Mouse (Mus musculus): Measurements from ENCODE around the gene Gm45753. TPM values are rescaled to one million over a fixed set of nuclear protein-coding genes. Genes with fewer than 3 reads are reported as not detected.

The Gm45753 gene
- polyA plus RNA-seq, 1 experiment from 2014 or later = not detected

- Histone ChIP-seq H3K9ac (ENCODE audit: low read length) (no peak overlapping the region), H3K9me3 (ENCODE audit: control insufficient read depth, low read length) (no peaks in the 10 kb centered on the region), H3K4me2 (ENCODE audit: low read depth, low read length, severe bottlenecking) (no peak overlapping the region), H3K4me1 (replicated peaks; ENCODE audit: control insufficient read depth, insufficient read depth, low read length) (no peaks in the 10 kb centered on the region), H3K27ac (ENCODE audit: low read depth, low read length) (no peak overlapping the region), H3K4me3 (ENCODE audit: low read depth, low read length) (no peak overlapping the region), H3K36me3 (ENCODE audit: control insufficient read depth, insufficient read depth, low read length) (no peaks in the 10 kb centered on the region), H3K27me3 (ENCODE audit: control insufficient read depth, insufficient read depth, low read length) (no peaks in the 10 kb centered on the region)
- DNase-seq (ENCODE audit: low spot score) (no peak), ATAC-seq (replicated peaks; ENCODE audit: low FRiP score) (no peak)
- WGBS = 58% methylated on average over 8 of the region's 8 CpGs
Measured at GRCm38 (mm10) chr8:45266993-45267392, 41.3 kb downstream of the Gm45753 start.

- H3K9me3 ChIP-seq (ENCODE audit: control insufficient read depth, low read length) = no peaks in the 10 kb centered on the region
- H3K4me3 ChIP-seq (ENCODE audit: low read depth, low read length) = no peak overlapping the region
- 92% methylated on average over 4 of the region's 4 CpGs for WGBS
- H3K27me3 ChIP-seq (ENCODE audit: control insufficient read depth, insufficient read depth, low read length) = no peaks in the 10 kb centered on the region
- no peaks in the 10 kb centered on the region for H3K36me3 ChIP-seq (ENCODE audit: control insufficient read depth, insufficient read depth, low read length)
- no peak overlapping the region for H3K9ac ChIP-seq (ENCODE audit: low read length)
- H3K4me2 ChIP-seq (ENCODE audit: low read depth, low read length, severe bottlenecking) = no peak overlapping the region
- DNase-seq (ENCODE audit: low spot score) (no peak), ATAC-seq (replicated peaks; ENCODE audit: low FRiP score) (no peak)
- no peak overlapping the region for H3K27ac ChIP-seq (ENCODE audit: low read depth, low read length)
- no peaks in the 10 kb centered on the region for H3K4me1 ChIP-seq (replicated peaks; ENCODE audit: control insufficient read depth, insufficient read depth, low read length)
Measured at GRCm38 (mm10) chr8:45264918-45265317, 43.3 kb downstream of the Gm45753 start.

DNA sequence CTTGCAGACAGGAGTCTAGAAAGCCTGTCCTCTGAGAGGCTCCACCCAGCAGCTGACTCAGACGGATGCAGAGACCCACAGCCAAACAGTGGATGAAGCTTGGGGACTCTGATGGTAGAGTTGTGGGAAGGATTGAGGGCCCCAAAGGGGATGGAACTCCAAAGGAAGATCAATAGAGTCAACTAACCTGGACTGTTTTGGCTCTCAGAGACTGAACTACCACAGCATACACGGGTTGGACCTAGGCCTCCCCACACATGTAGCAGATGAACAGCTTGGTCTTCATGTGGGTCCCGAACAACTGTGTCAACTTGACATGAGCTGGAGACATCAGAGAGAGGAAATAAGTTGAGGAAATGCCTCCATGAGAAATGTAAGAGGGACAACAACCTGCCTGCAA lies 45.4 kb downstream of the Gm45753 start:
- H3K27me3 ChIP-seq (ENCODE audit: control insufficient read depth, insufficient read depth, low read length) = no peaks in the 10 kb centered on the region
- H3K4me1 ChIP-seq (replicated peaks; ENCODE audit: control insufficient read depth, insufficient read depth, low read length) = no peaks in the 10 kb centered on the region
- no peak for DNase-seq (ENCODE audit: low spot score)
- no peak overlapping the region for H3K9ac ChIP-seq (ENCODE audit: low read length)
- 84% methylated on average over 3 of the region's 3 CpGs for WGBS
- no peaks in the 10 kb centered on the region for H3K9me3 ChIP-seq (ENCODE audit: control insufficient read depth, low read length)
- ATAC-seq (replicated peaks; ENCODE audit: low FRiP score) = no peak
- H3K36me3 ChIP-seq (ENCODE audit: control insufficient read depth, insufficient read depth, low read length) = no peaks in the 10 kb centered on the region
- no peak overlapping the region for H3K4me2 ChIP-seq (ENCODE audit: low read depth, low read length, severe bottlenecking)
- H3K27ac ChIP-seq (ENCODE audit: low read depth, low read length) = no peak overlapping the region
- no peak overlapping the region for H3K4me3 ChIP-seq (ENCODE audit: low read depth, low read length)

- ATAC-seq (replicated peaks; ENCODE audit: low FRiP score) = no peak
- Histone ChIP-seq H3K27ac (ENCODE audit: low read depth, low read length) (no peak within 1 kb of the TSS), H3K4me2 (ENCODE audit: low read depth, low read length, severe bottlenecking) (no peak within 1 kb of the TSS), H3K9ac (ENCODE audit: low read length) (no peak within 1 kb of the TSS), H3K27me3 (ENCODE audit: control insufficient read depth, insufficient read depth, low read length) (no peaks in the 10 kb centered on the region), H3K4me1 (replicated peaks; ENCODE audit: control insufficient read depth, insufficient read depth, low read length) (no peaks in the 10 kb centered on the region), H3K9me3 (ENCODE audit: control insufficient read depth, low read length) (no peaks in the 10 kb centered on the region), H3K4me3 (ENCODE audit: low read depth, low read length) (no peak within 1 kb of the TSS), H3K36me3 (ENCODE audit: control insufficient read depth, insufficient read depth, low read length) (no peaks in the 10 kb centered on the region)
- WGBS = 90% methylated on average over 10 of the region's 10 CpGs
- DNase-seq (ENCODE audit: low spot score) = no peak
Measured at GRCm38 (mm10) chr8:45261920-45262319, 46.3 kb downstream of the Gm45753 start, which contains the start of gene F11. TSS of gene F11 (minus strand) at chr8:45262031.

DNA sequence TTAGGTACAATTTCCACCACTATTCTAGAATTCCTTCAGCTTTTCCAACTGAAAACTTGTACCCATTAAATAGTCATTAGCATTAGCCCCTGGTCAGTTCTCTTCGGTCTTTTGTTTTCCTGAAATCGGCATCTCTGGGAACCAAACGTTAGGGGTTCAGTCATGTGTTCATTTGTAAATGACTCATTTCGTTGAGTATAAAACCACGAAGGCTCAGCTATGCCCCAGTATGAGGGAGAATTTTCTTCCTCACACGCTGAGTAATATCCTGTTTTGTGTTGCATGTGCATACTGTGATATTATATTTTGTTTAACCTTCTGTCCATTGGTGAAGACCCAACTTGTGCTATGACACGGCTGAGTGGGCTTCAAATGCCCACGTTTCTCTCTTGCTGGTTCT lies 49.8 kb downstream of the Gm45753 start:
- Histone ChIP-seq H3K27me3 (ENCODE audit: control insufficient read depth, insufficient read depth, low read length) (no peaks in the 10 kb centered on the region), H3K36me3 (ENCODE audit: control insufficient read depth, insufficient read depth, low read length) (no peaks in the 10 kb centered on the region), H3K27ac (ENCODE audit: low read depth, low read length) (no peak overlapping the region), H3K4me3 (ENCODE audit: low read depth, low read length) (no peak overlapping the region), H3K9ac (ENCODE audit: low read length) (no peak overlapping the region), H3K4me2 (ENCODE audit: low read depth, low read length, severe bottlenecking) (no peak overlapping the region), H3K9me3 (ENCODE audit: control insufficient read depth, low read length) (no peaks in the 10 kb centered on the region), H3K4me1 (replicated peaks; ENCODE audit: control insufficient read depth, insufficient read depth, low read length) (no peaks in the 10 kb centered on the region)
- WGBS = 79% methylated on average over 8 of the region's 8 CpGs
- ATAC-seq (replicated peaks; ENCODE audit: low FRiP score) (no peak), DNase-seq (ENCODE audit: low spot score) (no peak)

GRCm38 (mm10) chr8:45255040-45255439 lies 53.2 kb downstream of the Gm45753 start:
- H3K4me2 ChIP-seq (ENCODE audit: low read depth, low read length, severe bottlenecking) = no peak overlapping the region
- H3K4me1 ChIP-seq (replicated peaks; ENCODE audit: control insufficient read depth, insufficient read depth, low read length) = no peaks in the 10 kb centered on the region
- no peaks in the 10 kb centered on the region for H3K9me3 ChIP-seq (ENCODE audit: control insufficient read depth, low read length)
- ATAC-seq (replicated peaks; ENCODE audit: low FRiP score) (no peak), DNase-seq (ENCODE audit: low spot score) (no peak)
- no peaks in the 10 kb centered on the region for H3K36me3 ChIP-seq (ENCODE audit: control insufficient read depth, insufficient read depth, low read length)
- H3K9ac ChIP-seq (ENCODE audit: low read length) = no peak overlapping the region
- no peaks in the 10 kb centered on the region for H3K27me3 ChIP-seq (ENCODE audit: control insufficient read depth, insufficient read depth, low read length)
- no peak overlapping the region for H3K4me3 ChIP-seq (ENCODE audit: low read depth, low read length)
- no peak overlapping the region for H3K27ac ChIP-seq (ENCODE audit: low read depth, low read length)
- WGBS = 92% methylated on average over 12 of the region's 12 CpGs

DNA sequence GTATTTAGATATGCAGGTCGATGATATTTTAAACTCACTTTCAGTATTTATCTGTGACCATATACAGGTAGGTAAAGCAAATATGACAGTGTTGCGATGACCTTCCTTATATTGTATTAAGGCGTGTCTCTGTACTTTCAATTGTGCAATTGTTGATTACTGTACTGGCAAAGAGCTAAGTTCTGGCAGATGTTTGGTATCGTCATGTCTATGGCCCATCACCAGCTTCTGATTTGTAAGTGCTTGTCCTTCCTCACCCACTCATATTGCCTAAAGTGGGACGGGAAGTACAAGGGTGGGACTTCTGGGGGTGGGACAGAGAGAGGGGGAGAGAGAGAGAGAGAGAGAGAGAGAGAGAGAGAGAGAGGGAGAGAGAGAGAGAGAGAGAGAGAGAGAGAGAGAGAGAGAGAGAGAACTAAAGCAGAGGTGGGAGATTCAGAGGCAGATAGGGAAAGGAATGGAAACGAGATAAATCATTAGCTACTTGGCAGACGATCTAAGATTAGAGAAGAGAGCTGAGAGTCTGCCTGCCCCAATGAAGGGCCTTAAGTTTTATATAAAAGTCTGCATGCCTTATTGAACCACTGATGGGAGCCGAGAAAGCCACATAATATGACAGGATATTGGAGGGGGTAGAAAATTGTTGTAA lies 53.9 kb downstream of the Gm45753 start:
- no peak overlapping the region for H3K4me2 ChIP-seq (ENCODE audit: low read depth, low read length, severe bottlenecking)
- H3K27me3 ChIP-seq (ENCODE audit: control insufficient read depth, insufficient read depth, low read length) = no peaks in the 10 kb centered on the region
- ATAC-seq (replicated peaks; ENCODE audit: low FRiP score) (no peak), DNase-seq (ENCODE audit: low spot score) (no peak)
- no peaks in the 10 kb centered on the region for H3K9me3 ChIP-seq (ENCODE audit: control insufficient read depth, low read length)
- H3K4me1 ChIP-seq (replicated peaks; ENCODE audit: control insufficient read depth, insufficient read depth, low read length) = no peaks in the 10 kb centered on the region
- H3K9ac ChIP-seq (ENCODE audit: low read length) = no peak overlapping the region
- no peaks in the 10 kb centered on the region for H3K36me3 ChIP-seq (ENCODE audit: control insufficient read depth, insufficient read depth, low read length)
- WGBS = 88% methylated on average over 8 of the region's 8 CpGs
- no peak overlapping the region for H3K27ac ChIP-seq (ENCODE audit: low read depth, low read length)
- no peak overlapping the region for H3K4me3 ChIP-seq (ENCODE audit: low read depth, low read length)

- WGBS = 97% methylated on average over 1 of the region's 1 CpGs
- Histone ChIP-seq H3K4me2 (ENCODE audit: low read depth, low read length, severe bottlenecking) (no peak overlapping the region), H3K27ac (ENCODE audit: low read depth, low read length) (no peak overlapping the region), H3K4me1 (replicated peaks; ENCODE audit: control insufficient read depth, insufficient read depth, low read length) (no peaks in the 10 kb centered on the region), H3K4me3 (ENCODE audit: low read depth, low read length) (no peak overlapping the region), H3K9me3 (ENCODE audit: control insufficient read depth, low read length) (no peaks in the 10 kb centered on the region), H3K9ac (ENCODE audit: low read length) (no peak overlapping the region), H3K36me3 (ENCODE audit: control insufficient read depth, insufficient read depth, low read length) (no peaks in the 10 kb centered on the region), H3K27me3 (ENCODE audit: control insufficient read depth, insufficient read depth, low read length) (no peaks in the 10 kb centered on the region)
- DNase-seq (ENCODE audit: low spot score) (no peak), ATAC-seq (replicated peaks; ENCODE audit: low FRiP score) (no peak)
Measured at GRCm38 (mm10) chr8:45253586-45253985, 54.7 kb downstream of the Gm45753 start.

DNA sequence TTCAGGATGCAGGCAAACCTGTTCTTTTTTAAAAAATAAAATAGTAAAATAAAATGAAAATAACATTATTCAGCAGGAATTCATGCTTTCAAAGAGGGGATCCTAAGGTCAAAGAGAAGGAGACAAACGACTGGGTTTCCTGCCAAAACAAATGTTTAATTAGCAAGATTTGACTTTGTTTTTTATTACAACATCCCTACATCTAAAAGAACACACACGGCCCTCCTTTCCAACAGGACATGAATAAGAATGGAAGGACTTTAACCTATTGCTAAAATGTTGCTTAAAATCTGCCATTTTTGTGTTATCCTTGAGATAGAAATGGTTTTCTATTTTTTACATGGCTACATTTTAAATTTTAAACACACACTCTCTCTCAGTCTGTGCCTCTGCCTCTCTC lies 55.2 kb downstream of the Gm45753 start:
- Histone ChIP-seq H3K4me3 (ENCODE audit: low read depth, low read length) (no peak overlapping the region), H3K4me2 (ENCODE audit: low read depth, low read length, severe bottlenecking) (no peak overlapping the region), H3K27me3 (ENCODE audit: control insufficient read depth, insufficient read depth, low read length) (no peaks in the 10 kb centered on the region), H3K9me3 (ENCODE audit: control insufficient read depth, low read length) (no peaks in the 10 kb centered on the region), H3K4me1 (replicated peaks; ENCODE audit: control insufficient read depth, insufficient read depth, low read length) (no peaks in the 10 kb centered on the region), H3K36me3 (ENCODE audit: control insufficient read depth, insufficient read depth, low read length) (no peaks in the 10 kb centered on the region), H3K9ac (ENCODE audit: low read length) (no peak overlapping the region), H3K27ac (ENCODE audit: low read depth, low read length) (no peak overlapping the region)
- WGBS = 70% methylated on average over 2 of the region's 2 CpGs
- no peak for ATAC-seq (replicated peaks; ENCODE audit: low FRiP score)
- DNase-seq (ENCODE audit: low spot score) = no peak
